Comparison of ENCODE assay signal across 9 mouse cellular contexts in genomic region chr2:148039351-148040235, GRCm38 (mm10). TPM values are rescaled to one million over a fixed set of nuclear protein-coding genes. Genes with fewer than 3 reads are reported as not detected.
A peak's percentile ranks its signal among the peaks of the same experiment; 100 is the strongest.
DNase-seq lines count a peak whose midpoint lies in the region; ATAC-seq lines count a peak whose summit lies in the region.
"Had no signal": no experiment of that assay in that cellular context is flagged by ENCODE, and none has a peak within 500 bp of the region (broad histone marks: within the 10 kb centered on the region; RNA-seq: fewer than 3 reads in every experiment).

No protein-coding gene starts in this region.

- peaks cover 92% of the 10 kb centered on the region for H3K27me3 ChIP-seq in intestine, embryonic 16.5 days (replicated peaks; ENCODE audit: control insufficient read depth, insufficient read depth, low read length)

- H3K9ac ChIP-seq in intestine, embryonic 16.5 days (ENCODE audit: low read depth, low read length) = peak overlapping the region; percentile 56

- peak overlapping the region; percentile 27; the same call in 1 of the 2 replicates for H3K4me2 ChIP-seq in intestine, embryonic 16.5 days (ENCODE audit: low read depth, low read length)

- no peak overlapping the region for H3K27ac ChIP-seq in intestine, embryonic 16.5 days (ENCODE audit: low read length)

- peaks cover 3% of the 10 kb centered on the region; the same call in 1 of the 2 replicates for H3K4me1 ChIP-seq in intestine, embryonic 16.5 days (ENCODE audit: control insufficient read depth, insufficient read depth, low read length)

- WGBS in intestine, embryonic 16.5 days = 3% methylated on average over 53 of the region's 53 CpGs

- peak; percentile 37 for ATAC-seq in intestine, embryonic 16.5 days

- peak overlapping the region; percentile 39 for H3K4me3 ChIP-seq in intestine, embryonic 16.5 days (ENCODE audit: low read length)
- H3K4me3 ChIP-seq: megakaryocyte, embryonic 14.5 days had no signal

- peak; percentile 58 for DNase-seq in embryo, embryonic 10.5 days (ENCODE audit: low spot score)
- no peak for DNase-seq in embryo, embryonic 9.5 days (ENCODE audit: extremely low spot score)
- DNase-seq in ES-CJ7 (ENCODE audit: low read depth, low spot score) = peak; percentile 58
- peak; percentile 48 for DNase-seq in lung, postnatal 36 days
- no peak for DNase-seq in ovary, adult 18-20 months (ENCODE audit: low spot score)
- DNase-seq in ovary, postnatal 36 days (ENCODE audit: low spot score) = no peak
- DNase-seq in frontal cortex, postnatal 14 days (ENCODE audit: low spot score in 2 of 2) = no peak

- H3K9me3 ChIP-seq in intestine, embryonic 16.5 days (ENCODE audit: control insufficient read depth, low read length) = no peaks in the 10 kb centered on the region

- H3K36me3 ChIP-seq in intestine, embryonic 16.5 days (ENCODE audit: control insufficient read depth, insufficient read depth, low read length) = no peaks in the 10 kb centered on the region

RNA-seq across cellular contexts. Expression of gene Foxa2, which starts 7.2 kb away (rescaled TPM):
- 3.4 and 4.1 TPM in 2 replicates for polyA plus RNA-seq in intestine, embryonic 16.5 days (2015; fragmentation: Nextera tagmentation; extraction: Ambion mirVana)

Comparison
In these comparisons a context has a peak if more than half of its experiments do, and no peak if none do; other contexts are left out.
1. DNase-seq: peak in embryo, embryonic 10.5 days (single experiment), ES-CJ7 (single experiment) and lung, postnatal 36 days (single experiment); none in embryo, embryonic 9.5 days (single experiment), ovary, adult 18-20 months (single experiment), ovary, postnatal 36 days (single experiment) and frontal cortex, postnatal 14 days (0 of 2).